Mouse (Mus musculus) B cell, adult (primary cell): ENCODE results near the gene Emilin3. TPM values are rescaled to one million over a fixed set of nuclear protein-coding genes. Genes with fewer than 3 reads are reported as not detected.

Experiments
- total RNA-seq: library from RNA; stranded (reverse); gene quantifications from 4 replicates; pipeline ENCODE4 v1.2.4, GENCODE M21; 2023; ENCODE audit not compliant: inconsistent age

Gene Emilin3
- total RNA-seq: 0.18 to 0.19 TPM in 2 of 4 replicates, not detected in the others

GRCm38 (mm10) chr2:160912231-160912671 is at the start of gene Emilin3:
TSS of gene Emilin3 (minus strand) at chr2:160912328.

GRCm38 (mm10) chr2:160880453-160881195 is 31.5 kb downstream of the Emilin3 start, which contains the start of gene Lpin3:
TSS of gene Lpin3 (plus strand) at chr2:160880670.

GRCm38 (mm10) chr2:160872890-160873382 is 39.2 kb downstream of the Emilin3 start, which contains the start of gene Zhx3:
TSS of gene Zhx3 (minus strand) at chr2:160872998.

Other genes starting within 250 kb of the Emilin3 start
- 39.0 to 48.1 TPM (median 41.3 TPM) in 4 replicates for gene Plcg1, start 181.0 kb downstream of the Emilin3 start, total RNA-seq
- gene Zhx3, start 39.3 kb downstream of the Emilin3 start, total RNA-seq: 4.8 to 6.4 TPM (median 5.8 TPM) in 4 replicates
- not detected in 4 replicates for gene Lpin3, start 31.7 kb downstream of the Emilin3 start, total RNA-seq
- gene Chd6, start 196.7 kb upstream of the Emilin3 start, total RNA-seq: 92.5 to 112 TPM (median 107 TPM) in 4 replicates